8 mouse cellular contexts compared by ENCODE assay signal in the genomic region with DNA sequence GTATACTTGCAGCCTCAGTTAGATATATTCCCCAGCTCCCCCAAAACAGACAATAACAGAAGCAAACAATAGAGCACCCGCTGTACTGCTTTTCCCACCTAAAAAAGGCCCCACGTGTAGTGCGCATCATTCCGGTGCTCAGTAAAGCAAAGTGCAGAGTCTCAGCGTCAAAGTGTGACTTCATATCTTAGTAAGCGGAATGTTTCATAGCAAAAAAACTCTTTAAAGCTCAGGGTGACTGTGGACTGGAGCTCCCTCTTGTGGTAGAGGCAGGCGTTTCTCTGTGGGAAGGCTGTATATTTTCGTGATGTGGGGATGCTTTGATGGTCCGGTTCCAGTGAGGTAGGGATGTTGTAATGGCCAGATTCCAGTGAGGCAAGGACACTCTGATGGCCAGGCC. TPM values are rescaled to one million over a fixed set of nuclear protein-coding genes. Genes with fewer than 3 reads are reported as not detected.
DNase-seq lines count a peak whose midpoint lies in the region; ATAC-seq and TF ChIP-seq lines count a peak whose summit lies in the region.

No protein-coding gene starts in this region.

- H3K36me3 ChIP-seq in lung, postnatal 0 days (ENCODE audit: insufficient read depth, low read length): peaks cover 3% of the 10 kb centered on the region; the same call in 1 of the 2 replicates

- no peak overlapping the region for H3K4me2 ChIP-seq in lung, postnatal 0 days (replicated peaks; ENCODE audit: low read depth, low read length)

- H3K27me3 ChIP-seq in lung, postnatal 0 days (replicated peaks; ENCODE audit: insufficient read depth, low read length): no peaks in the 10 kb centered on the region

- no peak for TF ChIP-seq POLR2A in brain, embryonic 14.5 days (IDR thresholded peaks at IDR 0.05; ENCODE audit: borderline replicate concordance, extremely low read depth, insufficient read depth, insufficient read length, poor library complexity, severe bottlenecking)

- no peaks in the 10 kb centered on the region for H3K4me1 ChIP-seq in lung, postnatal 0 days (ENCODE audit: insufficient read depth, low read depth, low read length)

- no peaks in the 10 kb centered on the region for H3K9me3 ChIP-seq in lung, postnatal 0 days (ENCODE audit: low read length)

- H3K27ac ChIP-seq in lung, postnatal 0 days (ENCODE audit: low read length): no peak overlapping the region

- H3K9ac ChIP-seq in lung, postnatal 0 days (replicated peaks; ENCODE audit: low read depth): no peak overlapping the region

- WGBS in lung, postnatal 0 days: 44% methylated on average over 9 of the region's 9 CpGs

- peak; percentile 68; the same call in 1 of the 2 replicates for TF ChIP-seq CTCF in brain, embryonic 14.5 days (IDR thresholded peaks at IDR 0.05; ENCODE audit: borderline replicate concordance, extremely low read depth, insufficient read depth, insufficient read length)
- peak; percentile 85 for TF ChIP-seq CTCF in lung, postnatal 0 days (IDR thresholded peaks at IDR 0.05)

- H3K4me3 ChIP-seq in lung, postnatal 0 days (ENCODE audit: low read depth, low read length): no peak overlapping the region

- TF ChIP-seq EP300 in lung, postnatal 0 days (IDR thresholded peaks at IDR 0.05): no peak

- DNase-seq in frontal cortex, postnatal 10 days (ENCODE audit: low spot score in 2 of 2): no peak
- DNase-seq in right cerebral cortex, adult 18-20 months: peak; percentile 65
- DNase-seq in right cerebral cortex, postnatal 25 days: no peak
- DNase-seq in brain, embryonic 14.5 days (ENCODE audit: low read depth): peak; percentile 43
- DNase-seq in induced T-regulatory cell, adult 2 months (ENCODE audit: low read depth): peak; percentile 73
- peak; percentile 74 for DNase-seq in lung, postnatal 0 days (ENCODE audit: low spot score)
- peak; percentile 74 for DNase-seq in thymus, postnatal 4 days

- ATAC-seq in frontal cortex, adult (ENCODE audit: low TSS enrichment): peak; percentile 70
- no peak for ATAC-seq in lung, postnatal 0 days

RNA-seq across cellular contexts. Expression of gene Dusp14, which starts 37.1 kb away (rescaled TPM):
- polyA plus RNA-seq in brain, embryonic 14.5 days (2012; rRNA removed): 11.6 and 25.1 TPM in 2 replicates
- 66.7 and 69.2 TPM in 2 replicates for polyA plus RNA-seq in lung, postnatal 0 days (2015; fragmentation: Nextera tagmentation; extraction: Ambion mirVana)

Comparison
In these comparisons a context has a peak if more than half of its experiments do, and no peak if none do; other contexts are left out.
1. DNase-seq: peak in right cerebral cortex, adult 18-20 months (single experiment), brain, embryonic 14.5 days (single experiment), induced T-regulatory cell, adult 2 months (single experiment), lung, postnatal 0 days (single experiment) and thymus, postnatal 4 days (single experiment); none in frontal cortex, postnatal 10 days (0 of 2) and right cerebral cortex, postnatal 25 days (single experiment).